Mouse (Mus musculus) stomach, embryonic 16.5 days (tissue): ENCODE measurements at regions not wholly inside any gene's neighbourhood (a gene's known extent, or its start where the extent isn't known, plus 50 kb on each side); places are given as distances from the start of the nearest gene placed in this dataset.

Experiments used
- ATAC-seq: fragments of 200-750 bp; cut with Nextera tagmentation; 2 replicates; pipeline ENCODE4 v1.8.0; 2017; ENCODE audit warnings: moderate number of reproducible peaks, moderate TSS enrichment; ENCODE audit not compliant: insufficient read depth, low FRiP score
- H3K27ac ChIP-seq: fragments of 300-500 bp; sonication (generic); 2 replicates; pipeline ENCODE4 v1.5.1; 2014; ENCODE audit warnings: low read length
- H3K27me3 ChIP-seq: fragments of 300-500 bp; sonication (generic); 2 replicates; pipeline ENCODE4 v1.6.1; 2014; ENCODE audit warnings: low read length, control low read depth, mixed read lengths; ENCODE audit not compliant: control insufficient read depth, insufficient read depth
- H3K36me3 ChIP-seq: fragments of 300-500 bp; sonication (generic); 2 replicates; pipeline ENCODE4 v1.6.1; 2014; ENCODE audit warnings: low read length; ENCODE audit not compliant: control insufficient read depth, insufficient read depth
- H3K4me1 ChIP-seq: fragments of 300-500 bp; sonication (generic); 2 replicates; pipeline ENCODE4 v1.6.1; 2014; ENCODE audit warnings: low read length, control low read depth, mixed read lengths; ENCODE audit not compliant: control insufficient read depth, insufficient read depth
- H3K4me2 ChIP-seq: fragments of 300-500 bp; sonication (generic); 2 replicates; pipeline ENCODE4 v1.6.1; 2014; ENCODE audit warnings: low read depth, low read length, mixed read lengths
- H3K4me3 ChIP-seq: fragments of 300-500 bp; sonication (generic); replicated peaks from 2 replicates; pipeline ENCODE4 v1.5.1; 2014; ENCODE audit warnings: mild to moderate bottlenecking, low read length
- H3K9ac ChIP-seq: fragments of 300-500 bp; sonication (generic); 2 replicates; pipeline ENCODE4 v1.6.1; 2014; ENCODE audit warnings: low read length
- H3K9me3 ChIP-seq: fragments of 300-500 bp; sonication (generic); replicated peaks from 2 replicates; pipeline ENCODE4 v1.6.1; 2016; ENCODE audit warnings: low read length, control low read depth; ENCODE audit not compliant: control insufficient read depth
- WGBS: fragments of 180-500 bp; shearing (Covaris S2); extraction: QIAGEN DNeasy Blood & Tissue Kit; methylation state at CpG from one replicate; pipeline ENCODE4 v1.1.7; 2014; 5-methylcytosine and 5-hydroxymethylcytosine counted together

DNA sequence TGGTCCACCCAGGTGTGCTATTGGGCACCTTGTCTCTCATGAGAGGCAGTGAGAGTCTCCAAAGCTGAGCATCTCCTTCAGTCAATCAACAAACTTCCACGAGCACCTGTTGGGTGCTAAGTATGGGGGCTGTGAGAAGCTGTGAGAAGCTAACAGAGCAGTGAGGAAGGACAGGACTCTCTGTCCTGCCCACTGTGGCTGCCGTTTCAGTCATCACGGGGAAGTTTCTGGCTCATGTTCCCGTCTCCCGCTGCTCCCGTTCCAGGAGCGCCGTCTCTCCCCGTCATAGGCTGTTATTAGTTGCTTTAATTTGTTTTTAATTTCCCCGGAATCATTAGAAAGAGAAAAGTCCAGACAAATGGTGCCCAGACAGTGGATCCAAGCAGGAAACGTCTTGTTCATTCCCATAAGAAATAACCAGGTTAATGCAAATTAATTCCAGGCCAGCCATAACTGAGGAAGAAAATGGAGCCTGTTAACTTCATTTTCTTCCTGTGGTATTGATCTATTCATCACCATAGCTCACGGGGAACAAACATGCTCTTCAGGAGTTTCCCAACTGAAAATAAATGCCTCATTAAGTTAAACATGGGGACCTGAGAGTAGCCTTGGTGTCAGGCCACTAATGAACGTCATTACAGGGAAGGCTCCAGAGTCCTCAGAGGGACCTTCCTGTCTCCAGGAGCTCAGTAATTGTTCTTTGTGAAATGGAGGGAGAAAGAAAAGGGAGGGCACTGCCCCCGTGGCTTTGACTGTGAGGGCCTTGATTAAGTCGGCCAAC is 70.3 kb downstream of the Matn1 start:
- Histone ChIP-seq H3K4me2 (no peak overlapping the region), H3K27ac (no peak overlapping the region), H3K4me1 (no peaks in the 10 kb centered on the region), H3K36me3 (no peaks in the 10 kb centered on the region), H3K4me3 (no peak overlapping the region), H3K9ac (no peak overlapping the region), H3K9me3 (no peaks in the 10 kb centered on the region), H3K27me3 (no peaks in the 10 kb centered on the region)
- ATAC-seq, result no peak
- WGBS, result 65% methylated on average over 15 of the region's 15 CpGs

DNA sequence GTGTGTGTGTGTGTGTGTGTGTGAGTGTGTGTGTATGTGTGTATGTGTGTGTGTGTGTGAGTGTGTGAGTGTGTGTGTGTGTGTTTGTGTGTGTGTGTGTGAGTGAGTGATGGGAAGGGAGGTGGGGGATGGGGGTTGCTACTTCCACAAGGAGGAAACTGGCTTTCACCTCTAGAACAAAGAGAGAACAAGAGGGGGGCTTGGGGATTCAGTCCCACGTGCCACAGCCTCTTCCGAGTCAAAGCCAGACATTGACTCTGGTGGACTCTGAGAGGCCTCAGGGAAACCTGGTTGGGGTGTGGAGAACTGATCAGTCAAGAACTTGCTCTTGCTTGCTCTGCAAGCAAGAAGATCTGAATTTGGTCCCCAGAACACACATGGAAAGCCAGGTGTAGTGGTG is 71.0 kb downstream of the Matn1 start:
- H3K9ac ChIP-seq, result no peak overlapping the region
- no peaks in the 10 kb centered on the region for H3K4me1 ChIP-seq
- 56% methylated on average over 2 of the region's 2 CpGs for WGBS
- no peak overlapping the region for H3K4me2 ChIP-seq
- no peak overlapping the region for H3K4me3 ChIP-seq
- no peaks in the 10 kb centered on the region for H3K9me3 ChIP-seq
- H3K36me3 ChIP-seq, result no peaks in the 10 kb centered on the region
- ATAC-seq, result no peak
- H3K27ac ChIP-seq, result no peak overlapping the region
- H3K27me3 ChIP-seq, result no peaks in the 10 kb centered on the region

- Histone ChIP-seq H3K4me1 (no peaks in the 10 kb centered on the region), H3K4me3 (no peak overlapping the region), H3K9me3 (no peaks in the 10 kb centered on the region), H3K27ac (no peak overlapping the region), H3K9ac (no peak overlapping the region), H3K4me2 (no peak overlapping the region), H3K27me3 (no peaks in the 10 kb centered on the region), H3K36me3 (no peaks in the 10 kb centered on the region)
- ATAC-seq, result no peak
- WGBS, result 47% methylated on average over 6 of the region's 6 CpGs
These were observed 79.4 kb downstream of the Matn1 start for GRCm38 (mm10) chr4:131023601-131024000.

DNA sequence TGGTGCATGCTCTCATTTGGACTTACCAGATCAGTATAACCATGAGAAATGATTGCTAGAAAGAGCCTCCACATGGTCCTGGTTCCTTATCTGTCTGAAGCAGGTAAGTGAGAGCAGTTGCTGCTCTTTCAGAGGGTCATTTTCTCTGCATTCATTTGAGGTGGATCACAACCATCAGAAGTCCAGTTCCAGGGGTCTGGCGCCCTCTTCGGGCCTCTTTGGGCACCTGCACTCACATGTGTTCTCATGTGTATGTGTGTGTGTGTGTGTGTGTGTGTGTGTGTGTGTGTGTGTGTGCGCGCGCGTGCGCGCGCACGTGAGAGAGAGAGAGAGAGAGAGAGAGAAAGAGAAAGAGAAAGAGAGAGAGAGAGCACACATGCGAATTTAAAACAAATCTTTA is 92.1 kb downstream of the Matn1 start:
- H3K27me3 ChIP-seq, result no peaks in the 10 kb centered on the region

GRCm38 (mm10) chr4:131037179-131037578 is 93.0 kb downstream of the Matn1 start:
- Histone ChIP-seq H3K27ac (no peak overlapping the region), H3K36me3 (no peaks in the 10 kb centered on the region), H3K27me3 (no peaks in the 10 kb centered on the region), H3K4me1 (no peaks in the 10 kb centered on the region), H3K4me2 (no peak overlapping the region), H3K4me3 (no peak overlapping the region), H3K9me3 (no peaks in the 10 kb centered on the region), H3K9ac (no peak overlapping the region)
- 9% methylated on average over 6 of the region's 6 CpGs for WGBS
- no peak for ATAC-seq

More for the DNA sequence above, 92.1 kb downstream of the Matn1 start:
- WGBS, result 87% methylated on average over 11 of the region's 11 CpGs
- no peaks in the 10 kb centered on the region for H3K9me3 ChIP-seq
- H3K27ac ChIP-seq, result no peak overlapping the region
- no peaks in the 10 kb centered on the region for H3K4me1 ChIP-seq
- no peak overlapping the region for H3K4me2 ChIP-seq
- H3K36me3 ChIP-seq, result no peaks in the 10 kb centered on the region
- ATAC-seq, result no peak
- H3K9ac ChIP-seq, result no peak overlapping the region
- H3K4me3 ChIP-seq, result no peak overlapping the region

GRCm38 (mm10) chr4:131039686-131040085 is 95.5 kb downstream of the Matn1 start:
- no peak overlapping the region for H3K27ac ChIP-seq
- H3K9ac ChIP-seq, result no peak overlapping the region
- no peaks in the 10 kb centered on the region for H3K36me3 ChIP-seq

DNA sequence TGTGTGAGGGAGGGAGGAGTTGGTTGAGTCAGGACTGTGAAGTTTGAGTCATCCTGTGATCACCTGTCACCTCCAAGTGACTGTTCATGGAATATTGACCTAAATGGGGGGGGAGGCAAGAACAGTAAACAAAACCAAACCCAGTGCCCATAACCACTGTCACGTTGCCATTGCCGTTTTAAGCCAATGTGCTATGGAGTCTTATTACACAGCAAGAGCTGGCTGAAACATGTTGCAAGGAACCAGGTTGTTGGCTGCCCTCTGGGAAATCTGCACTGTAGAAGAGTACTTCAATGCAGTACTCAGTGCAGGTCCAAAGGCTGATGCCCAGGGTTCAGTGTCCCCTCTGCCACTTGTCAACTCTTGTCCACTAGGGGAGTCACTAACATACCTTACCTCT is 97.0 kb downstream of the Matn1 start:
- H3K4me3 ChIP-seq, result no peak overlapping the region
- no peaks in the 10 kb centered on the region for H3K9me3 ChIP-seq
- H3K36me3 ChIP-seq, result no peaks in the 10 kb centered on the region
- H3K4me1 ChIP-seq, result no peaks in the 10 kb centered on the region
- H3K27ac ChIP-seq, result no peak overlapping the region
- no peak overlapping the region for H3K4me2 ChIP-seq
- ATAC-seq, result no peak
- 42% methylated on average over 2 of the region's 2 CpGs for WGBS
- H3K27me3 ChIP-seq, result no peaks in the 10 kb centered on the region
- no peak overlapping the region for H3K9ac ChIP-seq

More at GRCm38 (mm10) chr4:131039686-131040085, 95.5 kb downstream of the Matn1 start:
- ATAC-seq, result no peak
- Histone ChIP-seq H3K27me3 (no peaks in the 10 kb centered on the region), H3K4me2 (no peak overlapping the region), H3K9me3 (no peaks in the 10 kb centered on the region), H3K4me1 (no peaks in the 10 kb centered on the region), H3K4me3 (no peak overlapping the region)
- WGBS, result 63% methylated on average over 3 of the region's 3 CpGs

GRCm38 (mm10) chr4:131046101-131046500 is 101.9 kb downstream of the Matn1 start:
- no peaks in the 10 kb centered on the region for H3K27me3 ChIP-seq
- no peak overlapping the region for H3K9ac ChIP-seq
- WGBS, result 44% methylated on average over 8 of the region's 8 CpGs
- H3K27ac ChIP-seq, result no peak overlapping the region
- no peak overlapping the region for H3K4me2 ChIP-seq
- H3K4me3 ChIP-seq, result no peak overlapping the region
- H3K9me3 ChIP-seq, result no peaks in the 10 kb centered on the region
- ATAC-seq, result no peak
- no peaks in the 10 kb centered on the region for H3K4me1 ChIP-seq
- no peaks in the 10 kb centered on the region for H3K36me3 ChIP-seq

- ATAC-seq, result no peak
- Histone ChIP-seq H3K4me3 (no peak overlapping the region), H3K36me3 (no peaks in the 10 kb centered on the region), H3K9ac (no peak overlapping the region), H3K9me3 (no peaks in the 10 kb centered on the region), H3K27ac (no peak overlapping the region), H3K27me3 (no peaks in the 10 kb centered on the region), H3K4me1 (no peaks in the 10 kb centered on the region), H3K4me2 (no peak overlapping the region)
- 44% methylated on average over 12 of the region's 12 CpGs for WGBS
These were observed 102.9 kb downstream of the Matn1 start for GRCm38 (mm10) chr4:131046969-131047650.
